Comparison of ENCODE assay signal across 13 mouse cellular contexts in the genomic region with DNA sequence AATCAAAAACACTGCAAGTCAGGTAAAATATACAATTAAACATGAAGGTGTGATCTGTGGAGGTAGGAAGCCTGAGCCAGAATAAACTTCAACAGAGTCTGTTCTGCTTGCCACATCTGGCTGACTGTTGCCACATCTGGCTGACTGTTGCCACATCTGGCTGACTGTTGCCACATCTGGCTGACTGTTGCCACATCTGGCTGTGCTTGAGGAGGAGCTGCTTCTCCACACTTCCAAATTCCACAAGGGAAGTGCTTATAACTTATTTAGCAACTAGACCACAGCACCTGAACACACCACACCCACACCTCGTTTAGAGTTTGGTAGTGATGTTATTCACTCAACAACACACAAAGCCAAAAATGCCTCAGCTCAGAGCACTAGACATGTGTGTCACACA.
"Had no signal": no experiment of that assay in that cellular context is flagged by ENCODE, and none has a peak within 500 bp of the region (broad histone marks: within the 10 kb centered on the region; RNA-seq: fewer than 3 reads in every experiment).

No protein-coding gene starts in this region.

- H3K4me3 ChIP-seq: left cerebral cortex, adult 2 months; liver, embryonic 12.5 days; lung, embryonic 15.5 days; megakaryocyte, embryonic 14.5 days; midbrain, embryonic 15.5 days had no signal

- DNase-seq: kidney, adult 8-10 months; kidney, postnatal 25 days; lung, postnatal 36 days; thymus, adult 18-20 months; thymus, postnatal 25 days had no signal

- H3K9me3 ChIP-seq: liver, embryonic 12.5 days; lung, embryonic 15.5 days; megakaryocyte, embryonic 14.5 days; midbrain, embryonic 15.5 days had no signal

- H3K9ac ChIP-seq: liver, embryonic 12.5 days; lung, embryonic 15.5 days; midbrain, embryonic 15.5 days had no signal

- H3K27me3 ChIP-seq: liver, embryonic 12.5 days; lung, embryonic 15.5 days; megakaryocyte, embryonic 14.5 days; midbrain, embryonic 15.5 days had no signal

- ATAC-seq: intestine, postnatal 0 days; liver, embryonic 12.5 days; midbrain, embryonic 15.5 days had no signal

- H3K27ac ChIP-seq: left cerebral cortex, adult 2 months; liver, embryonic 12.5 days; lung, embryonic 15.5 days; midbrain, embryonic 15.5 days; stomach, postnatal 0 days had no signal

- H3K4me2 ChIP-seq: liver, embryonic 12.5 days; lung, embryonic 15.5 days; midbrain, embryonic 11.5 days; midbrain, embryonic 15.5 days had no signal
